Mouse (Mus musculus): ENCODE results near the gene Farp2. TPM values are rescaled to one million over a fixed set of nuclear protein-coding genes. Genes with fewer than 3 reads are reported as not detected.

The Farp2 gene
- total RNA-seq, 2 experiments from 2014 or later: 11.0 to 12.9 TPM

Other genes with a start within 250 kb of the Farp2 start
- 10 to 100 TPM; 22.6 to 23.1 TPM for gene Mterf4, start 206.2 kb upstream of the Farp2 start, total RNA-seq (2021)
- gene Ppp1r7, start 169.2 kb upstream of the Farp2 start, total RNA-seq (2021): 10 to 100 TPM; 68.2 to 75.4 TPM
- 1 to 10 TPM; 2.8 to 3.0 TPM for gene Pask, start 168.6 kb upstream of the Farp2 start, total RNA-seq (2021)
- gene Ano7, start 138.1 kb upstream of the Farp2 start, total RNA-seq (2021): under 1 TPM in 1 of 2 experiments, not detected in 1; 0.09 TPM
- gene Hdlbp, start 33.3 kb upstream of the Farp2 start, total RNA-seq (2021): 100 to 1,000 TPM; 151 to 158 TPM
- 100 to 1,000 TPM; 413 to 416 TPM for gene Stk25, start 146.6 kb downstream of the Farp2 start, total RNA-seq (2021)
- gene Bok, start 173.6 kb downstream of the Farp2 start, total RNA-seq (2021): 10 to 100 TPM; 75.6 to 78.0 TPM
- 10 to 100 TPM; 83.3 to 84.7 TPM for gene Atg4b, start 239.4 kb downstream of the Farp2 start, total RNA-seq (2021)
- gene Thap4, start 242.8 kb downstream of the Farp2 start, total RNA-seq (2021): 10 to 100 TPM; 31.8 to 34.5 TPM